Mouse (Mus musculus) hindlimb bud, embryonic 11.5 days (tissue): ENCODE data around the gene Chit1.

Experiments used
- DNase-seq: peaks from one replicate; pipeline ENCODE4 v3.0.0-alpha.2; 2012; ENCODE audit warnings: low read depth, low spot score; ENCODE audit errors: extremely low spot score

The Chit1 gene

GRCm38 (mm10) chr1:134078802-134079476, 32.1 kb upstream of the Chit1 start, which contains the start of gene Btg2:
Gene Btg2 (minus strand): TSS chr1:134079120.
- DNase-seq, result no peak

GRCm38 (mm10) chr1:134079477-134080163, 31.4 kb upstream of the Chit1 start:
- DNase-seq, result no peak

- no peak for DNase-seq
These were observed 30.6 kb upstream of the Chit1 start for GRCm38 (mm10) chr1:134080406-134080805.

GRCm38 (mm10) chr1:134080881-134081450, 30.1 kb upstream of the Chit1 start:
- DNase-seq, result no peak

- no peak for DNase-seq
These were observed 28.0 kb upstream of the Chit1 start for GRCm38 (mm10) chr1:134082987-134083516.

- no peak for DNase-seq
These were observed 27.4 kb upstream of the Chit1 start for GRCm38 (mm10) chr1:134083676-134084075.

- no peak for DNase-seq
These were observed 26.9 kb upstream of the Chit1 start for GRCm38 (mm10) chr1:134084128-134084527.

- no peak for DNase-seq
These were observed 25.0 kb upstream of the Chit1 start for GRCm38 (mm10) chr1:134086017-134086416.

GRCm38 (mm10) chr1:134086811-134087398, 24.1 kb upstream of the Chit1 start:
- no peak for DNase-seq

- DNase-seq, result no peak
These were observed 22.0 kb upstream of the Chit1 start for GRCm38 (mm10) chr1:134089074-134089473.

GRCm38 (mm10) chr1:134091851-134092250, 19.2 kb upstream of the Chit1 start:
- no peak for DNase-seq

GRCm38 (mm10) chr1:134092368-134092767, 18.7 kb upstream of the Chit1 start:
- no peak for DNase-seq

GRCm38 (mm10) chr1:134092852-134093770, 17.9 kb upstream of the Chit1 start:
- DNase-seq, result no peak

GRCm38 (mm10) chr1:134093771-134094526, 17.1 kb upstream of the Chit1 start:
- no peak for DNase-seq

- no peak for DNase-seq
These were observed 15.9 kb upstream of the Chit1 start for GRCm38 (mm10) chr1:134095033-134095612.

- no peak for DNase-seq
These were observed 15.3 kb upstream of the Chit1 start for GRCm38 (mm10) chr1:134095721-134096120.

GRCm38 (mm10) chr1:134096264-134096934, 14.6 kb upstream of the Chit1 start:
- no peak for DNase-seq

GRCm38 (mm10) chr1:134097080-134097855, 13.8 kb upstream of the Chit1 start:
- no peak for DNase-seq
